Mouse (Mus musculus) adipocyte (in vitro differentiated cells): ENCODE measurements at regions not wholly inside any gene's neighbourhood (a gene's known extent, or its start where the extent isn't known, plus 50 kb on each side); places are given as distances from the start of the nearest gene placed in this dataset.
"Not testable (repeated sequence)": the region's sequence is repeated elsewhere in the genome, so short reads cannot be mapped to it uniquely, and the experiment has no call there.

Experiments used
- DNase-seq: peaks from one replicate; pipeline ENCODE4 v3.0.0-alpha.2; 2016; ENCODE audit warnings: low spot score

- DNase-seq, result no peak
Measured at GRCm38 (mm10) chr16:69937514-69938194, 74.1 kb upstream of the Speer2 start.

- DNase-seq, result no peak
Measured at GRCm38 (mm10) chr16:69943635-69944034, 80.1 kb upstream of the Speer2 start.

GRCm38 (mm10) chr16:69948783-69949182 is 85.2 kb upstream of the Speer2 start:
- no peak for DNase-seq

- DNase-seq, result no peak
Measured at GRCm38 (mm10) chr16:69949339-69949738, 85.8 kb upstream of the Speer2 start.

GRCm38 (mm10) chr16:69951581-69951980 is 88.0 kb upstream of the Speer2 start:
- no peak for DNase-seq

GRCm38 (mm10) chr16:69966561-69966960 is 103.0 kb upstream of the Speer2 start:
- DNase-seq, result not testable (repeated sequence)

GRCm38 (mm10) chr16:69979813-69980527 is 116.4 kb upstream of the Speer2 start:
- DNase-seq, result no peak

GRCm38 (mm10) chr16:69984320-69984719 is 120.8 kb upstream of the Speer2 start:
- no peak for DNase-seq

- no peak for DNase-seq
Measured at GRCm38 (mm10) chr16:69991907-69992470, 128.4 kb upstream of the Speer2 start.

- DNase-seq, result no peak
Measured at GRCm38 (mm10) chr16:69992715-69993114, 129.2 kb upstream of the Speer2 start.

GRCm38 (mm10) chr16:70006863-70007262 is 143.3 kb upstream of the Speer2 start:
- DNase-seq, result no peak

- no peak for DNase-seq
Measured at GRCm38 (mm10) chr16:70016980-70017379, 153.4 kb upstream of the Speer2 start.

- no peak for DNase-seq
Measured at GRCm38 (mm10) chr16:70019564-70019963, 156.0 kb upstream of the Speer2 start.

- no peak for DNase-seq
Measured at GRCm38 (mm10) chr16:70021436-70021835, 157.9 kb upstream of the Speer2 start.

GRCm38 (mm10) chr16:70028649-70029048 is 165.1 kb upstream of the Speer2 start:
- no peak for DNase-seq

GRCm38 (mm10) chr16:70045547-70045946 is 182.0 kb upstream of the Speer2 start:
- no peak for DNase-seq

- no peak for DNase-seq
Measured at GRCm38 (mm10) chr16:70046009-70046408, 182.5 kb upstream of the Speer2 start.

GRCm38 (mm10) chr16:70049850-70050249 is 186.3 kb upstream of the Speer2 start:
- no peak for DNase-seq

- no peak for DNase-seq
Measured at GRCm38 (mm10) chr16:70071471-70071870, 207.9 kb upstream of the Speer2 start.

- no peak for DNase-seq
Measured at GRCm38 (mm10) chr16:70073740-70074139, 210.2 kb upstream of the Speer2 start.

- no peak for DNase-seq
Measured at GRCm38 (mm10) chr16:70079497-70079896, 216.0 kb upstream of the Speer2 start.

- no peak for DNase-seq
Measured at GRCm38 (mm10) chr16:70091291-70091690, 222.5 kb upstream of the Gbe1 start.

GRCm38 (mm10) chr16:70091963-70092362 is 221.8 kb upstream of the Gbe1 start:
- no peak for DNase-seq
